Mouse (Mus musculus) midbrain, embryonic 14.5 days (tissue): ENCODE data around the gene Slc47a2. TPM values are rescaled to one million over a fixed set of nuclear protein-coding genes. Genes with fewer than 3 reads are reported as not detected.

Experiments
- ATAC-seq: fragments of 200-750 bp; cut with Nextera tagmentation; 2 replicates; pipeline ENCODE4 v1.8.0; 2017; ENCODE audit warnings: moderate number of reproducible peaks, moderate library complexity; ENCODE audit not compliant: low FRiP score, low TSS enrichment
- DNase-seq: peaks from one replicate; pipeline ENCODE4 v3.0.0-alpha.2; 2015
- H3K27ac ChIP-seq: fragments of 300-500 bp; sonication (generic); replicated peaks from 2 replicates; pipeline ENCODE4 v1.5.1; 2014; ENCODE audit warnings: mild to moderate bottlenecking, low read depth, low read length, moderate library complexity
- H3K27me3 ChIP-seq: fragments of 300-500 bp; sonication (generic); 2 replicates; pipeline ENCODE4 v1.6.1; 2014; ENCODE audit warnings: low read length, control low read depth, mixed read lengths; ENCODE audit not compliant: control insufficient read depth, insufficient read depth
- H3K36me3 ChIP-seq: fragments of 300-500 bp; sonication (generic); 2 replicates; pipeline ENCODE4 v1.6.1; 2014; ENCODE audit warnings: low read length, control low read depth; ENCODE audit not compliant: control insufficient read depth, insufficient read depth
- H3K4me1 ChIP-seq: fragments of 300-500 bp; sonication (generic); 2 replicates; pipeline ENCODE4 v1.6.1; 2014; ENCODE audit warnings: mild to moderate bottlenecking, antibody characterized with exemption, low read length, control low read depth; ENCODE audit not compliant: control insufficient read depth, insufficient read depth
- H3K4me2 ChIP-seq: fragments of 300-500 bp; sonication (generic); 2 replicates; pipeline ENCODE4 v1.6.1; 2014; ENCODE audit warnings: mild to moderate bottlenecking, low read length, moderate library complexity
- H3K4me3 ChIP-seq: fragments of 300-500 bp; sonication (generic); replicated peaks from 2 replicates; pipeline ENCODE4 v1.5.1; 2014; ENCODE audit warnings: low read depth, low read length
- H3K9ac ChIP-seq: fragments of 300-500 bp; sonication (generic); replicated peaks from 2 replicates; pipeline ENCODE4 v1.6.1; 2014; ENCODE audit warnings: mild to moderate bottlenecking, low read length, moderate library complexity
- H3K9me3 ChIP-seq: fragments of 300-500 bp; sonication (generic); 2 replicates; pipeline ENCODE4 v1.6.1; 2016; ENCODE audit warnings: low read length, control low read depth, mixed read lengths; ENCODE audit not compliant: control insufficient read depth
- WGBS: fragments of 180-500 bp; shearing (Covaris S2); extraction: QIAGEN DNeasy Blood & Tissue Kit; methylation state at CpG from one replicate; pipeline ENCODE4 v1.1.7; 2014; 5-methylcytosine and 5-hydroxymethylcytosine counted together
- polyA plus RNA-seq: library from polyadenylated mRNA; unstranded; fragments of >200 nt; fragmentation: Nextera tagmentation; extraction: Ambion mirVana; gene quantifications from 2 replicates; pipeline ENCODE4 v1.2.1, GENCODE M21; 2014

The Slc47a2 gene
- polyA plus RNA-seq, 1 experiment from 2014 or later: not detected

- Histone ChIP-seq H3K36me3 (no peaks in the 10 kb centered on the region), H3K9ac (no peak overlapping the region), H3K27ac (no peak overlapping the region), H3K4me3 (no peak overlapping the region), H3K4me2 (no peak overlapping the region), H3K9me3 (no peaks in the 10 kb centered on the region), H3K4me1 (no peaks in the 10 kb centered on the region), H3K27me3 (no peaks in the 10 kb centered on the region)
- DNase-seq (no peak), ATAC-seq (no peak)
- WGBS: 67% methylated on average over 2 of the region's 2 CpGs
Observed at GRCm38 (mm10) chr11:61353038-61353437, 10.4 kb upstream of the Slc47a2 start.

- H3K4me3 ChIP-seq: no peak overlapping the region
- no peaks in the 10 kb centered on the region for H3K27me3 ChIP-seq
- 50% methylated on average over 9 of the region's 9 CpGs for WGBS
- no peaks in the 10 kb centered on the region for H3K4me1 ChIP-seq
- no peak overlapping the region for H3K27ac ChIP-seq
- no peak overlapping the region for H3K4me2 ChIP-seq
- no peaks in the 10 kb centered on the region for H3K9me3 ChIP-seq
- no peaks in the 10 kb centered on the region for H3K36me3 ChIP-seq
- DNase-seq (peak; percentile 26), ATAC-seq (no peak)
- no peak overlapping the region for H3K9ac ChIP-seq
Observed at GRCm38 (mm10) chr11:61352138-61352651, 9.5 kb upstream of the Slc47a2 start.

- H3K27me3 ChIP-seq: no peaks in the 10 kb centered on the region; the same call in 1 of the 2 replicates
- peak; percentile 46 for DNase-seq
- H3K36me3 ChIP-seq: no peaks in the 10 kb centered on the region
- no peak for ATAC-seq
- no peak overlapping the region for H3K4me2 ChIP-seq
- no peak overlapping the region for H3K9ac ChIP-seq
- 17% methylated on average over 8 of the region's 8 CpGs for WGBS
- H3K4me3 ChIP-seq: no peak overlapping the region
- H3K4me1 ChIP-seq: no peaks in the 10 kb centered on the region
- no peaks in the 10 kb centered on the region for H3K9me3 ChIP-seq
- H3K27ac ChIP-seq: no peak overlapping the region
Observed at GRCm38 (mm10) chr11:61349337-61349736, 6.7 kb upstream of the Slc47a2 start.

GRCm38 (mm10) chr11:61346133-61346532 is 3.5 kb upstream of the Slc47a2 start:
- Histone ChIP-seq H3K4me3 (no peak overlapping the region), H3K36me3 (no peaks in the 10 kb centered on the region), H3K9me3 (no peaks in the 10 kb centered on the region), H3K4me1 (peaks cover 5% of the 10 kb centered on the region; the same call in 1 of the 2 replicates), H3K27me3 (peaks cover 23% of the 10 kb centered on the region), H3K9ac (no peak overlapping the region), H3K27ac (no peak overlapping the region), H3K4me2 (no peak overlapping the region)
- peak; percentile 18 for DNase-seq
- 64% methylated on average over 8 of the region's 8 CpGs for WGBS
- no peak for ATAC-seq

- H3K36me3 ChIP-seq: no peaks in the 10 kb centered on the region
- WGBS: 17% methylated on average over 10 of the region's 10 CpGs
- H3K27me3 ChIP-seq: peaks cover 28% of the 10 kb centered on the region
- H3K4me2 ChIP-seq: peak overlapping the region; percentile 62
- H3K27ac ChIP-seq: no peak overlapping the region
- peaks cover 5% of the 10 kb centered on the region; the same call in 1 of the 2 replicates for H3K4me1 ChIP-seq
- H3K9ac ChIP-seq: no peak overlapping the region
- ATAC-seq (no peak), DNase-seq (peak; percentile 5)
- no peaks in the 10 kb centered on the region for H3K9me3 ChIP-seq
- peak overlapping the region; percentile 38 for H3K4me3 ChIP-seq
Observed at GRCm38 (mm10) chr11:61341971-61342370, 689 bp downstream of the Slc47a2 start.

GRCm38 (mm10) chr11:61341233-61341632 is 1.4 kb downstream of the Slc47a2 start:
- H3K9ac ChIP-seq: no peak overlapping the region
- H3K27me3 ChIP-seq: peaks cover 28% of the 10 kb centered on the region
- ATAC-seq: no peak

GRCm38 (mm10) chr11:61340374-61340773 is 2.3 kb downstream of the Slc47a2 start:
- H3K27me3 ChIP-seq: peaks cover 28% of the 10 kb centered on the region
- H3K9ac ChIP-seq: no peak overlapping the region
- ATAC-seq (no peak), DNase-seq (no peak)
- H3K9me3 ChIP-seq: no peaks in the 10 kb centered on the region; the same call in 1 of the 2 replicates
- no peak overlapping the region for H3K4me2 ChIP-seq
- H3K4me1 ChIP-seq: peaks cover 5% of the 10 kb centered on the region; the same call in 1 of the 2 replicates
- no peak overlapping the region for H3K4me3 ChIP-seq
- H3K27ac ChIP-seq: no peak overlapping the region
- no peaks in the 10 kb centered on the region for H3K36me3 ChIP-seq
- 87% methylated on average over 4 of the region's 4 CpGs for WGBS

More at GRCm38 (mm10) chr11:61341233-61341632, 1.4 kb downstream of the Slc47a2 start:
- DNase-seq: no peak
- H3K27ac ChIP-seq: no peak overlapping the region
- H3K4me2 ChIP-seq: no peak overlapping the region
- H3K36me3 ChIP-seq: no peaks in the 10 kb centered on the region
- H3K9me3 ChIP-seq: no peaks in the 10 kb centered on the region
- peaks cover 5% of the 10 kb centered on the region; the same call in 1 of the 2 replicates for H3K4me1 ChIP-seq
- 89% methylated on average over 4 of the region's 4 CpGs for WGBS
- no peak overlapping the region for H3K4me3 ChIP-seq

GRCm38 (mm10) chr11:61337586-61337985 is 5.1 kb downstream of the Slc47a2 start:
- H3K4me2 ChIP-seq: no peak overlapping the region
- no peak overlapping the region for H3K27ac ChIP-seq
- DNase-seq (no peak), ATAC-seq (no peak)
- H3K9me3 ChIP-seq: no peaks in the 10 kb centered on the region; the same call in 1 of the 2 replicates
- 74% methylated on average over 10 of the region's 10 CpGs for WGBS
- H3K4me3 ChIP-seq: no peak overlapping the region
- no peak overlapping the region for H3K9ac ChIP-seq
- peaks cover 3% of the 10 kb centered on the region; the same call in 1 of the 2 replicates for H3K4me1 ChIP-seq
- no peaks in the 10 kb centered on the region for H3K36me3 ChIP-seq
- H3K27me3 ChIP-seq: peaks cover 17% of the 10 kb centered on the region

- no peaks in the 10 kb centered on the region for H3K9me3 ChIP-seq
- no peak overlapping the region for H3K4me2 ChIP-seq
- WGBS: 66% methylated on average over 10 of the region's 10 CpGs
- no peak overlapping the region for H3K9ac ChIP-seq
- H3K36me3 ChIP-seq: no peaks in the 10 kb centered on the region
- DNase-seq (no peak), ATAC-seq (no peak)
- H3K4me3 ChIP-seq: no peak overlapping the region
- H3K27me3 ChIP-seq: no peaks in the 10 kb centered on the region
- H3K27ac ChIP-seq: no peak overlapping the region
- no peaks in the 10 kb centered on the region for H3K4me1 ChIP-seq
Observed at GRCm38 (mm10) chr11:61320904-61321687, 21.6 kb downstream of the Slc47a2 start.
